Mouse (Mus musculus): Measurements from ENCODE around the gene A130010J15Rik. TPM values are rescaled to one million over a fixed set of nuclear protein-coding genes. Genes with fewer than 3 reads are reported as not detected.
A peak's percentile ranks its signal among the peaks of the same experiment; 100 is the strongest.

The A130010J15Rik gene
- polyA plus RNA-seq, 1 experiment from 2014 or later: 8.0 TPM

DNA sequence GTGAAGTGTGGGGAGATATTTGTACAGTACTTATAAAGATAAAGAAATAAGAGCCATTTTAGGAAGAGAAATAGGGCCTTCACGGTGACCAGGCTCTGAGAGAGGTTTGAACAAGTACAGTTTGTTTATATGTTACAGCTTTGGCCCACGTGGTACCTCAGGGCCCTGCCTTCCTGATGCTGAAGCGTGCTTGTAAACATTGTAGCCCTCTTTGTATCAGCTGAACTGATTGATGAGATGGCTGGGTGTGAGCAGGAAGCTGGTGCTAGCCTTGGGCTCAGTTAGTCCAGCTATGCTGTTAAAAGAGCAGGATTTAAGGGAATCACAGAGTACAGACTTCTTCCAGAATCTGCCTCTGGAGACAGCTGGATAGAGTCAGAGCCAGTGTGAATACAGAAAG lies 8.7 kb upstream of the A130010J15Rik start:
- Histone ChIP-seq H3K4me1 (replicated peaks; ENCODE audit: control insufficient read depth, insufficient read depth, low read length) (peaks cover 9% of the 10 kb centered on the region), H3K36me3 (ENCODE audit: control insufficient read depth, insufficient read depth) (peaks cover 26% of the 10 kb centered on the region), H3K27me3 (replicated peaks; ENCODE audit: control insufficient read depth, insufficient read depth, low read length) (no peaks in the 10 kb centered on the region), H3K9ac (ENCODE audit: low read depth, low read length) (no peak overlapping the region), H3K4me2 (replicated peaks; ENCODE audit: low read depth) (peak overlapping the region; percentile 70), H3K9me3 (ENCODE audit: control insufficient read depth) (no peaks in the 10 kb centered on the region), H3K27ac (ENCODE audit: low read depth, low read length) (0 out of 2 replicates have a peak overlapping the region, but pooled peaks have one; percentile 2), H3K4me3 (ENCODE audit: low read depth, low read length) (no peak overlapping the region)
- no peak for ATAC-seq
- WGBS: 11% methylated on average over 3 of the region's 3 CpGs
- TF ChIP-seq CTCF (IDR thresholded peaks at IDR 0.05; ENCODE audit: low read depth): no peak

DNA sequence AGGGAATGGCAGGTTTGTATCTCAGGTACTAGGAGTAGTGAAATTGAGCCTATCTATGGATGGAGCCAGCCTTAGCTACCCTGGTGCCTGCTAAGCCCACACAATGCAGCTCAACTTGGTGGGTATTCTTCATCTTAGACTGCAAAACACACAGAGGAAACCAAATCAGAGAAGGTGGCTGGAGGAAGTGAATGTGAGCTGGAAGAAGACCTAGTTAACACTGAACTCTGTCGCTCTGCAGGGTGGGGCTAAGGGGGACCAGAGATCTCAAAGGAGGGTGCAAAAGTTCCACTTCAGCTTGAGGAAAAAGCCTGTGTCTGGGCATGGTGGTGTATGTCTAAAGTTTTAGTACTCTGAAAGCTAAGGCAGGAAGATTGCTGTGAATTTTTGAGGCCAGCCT lies 8.2 kb upstream of the A130010J15Rik start:
- WGBS: 29% methylated on average over 1 of the region's 1 CpGs
- no peaks in the 10 kb centered on the region for H3K27me3 ChIP-seq (replicated peaks; ENCODE audit: control insufficient read depth, insufficient read depth, low read length)
- H3K4me3 ChIP-seq (ENCODE audit: low read depth, low read length): no peak overlapping the region
- H3K9ac ChIP-seq (ENCODE audit: low read depth, low read length): no peak overlapping the region
- H3K9me3 ChIP-seq (ENCODE audit: control insufficient read depth): no peaks in the 10 kb centered on the region
- no peak for TF ChIP-seq CTCF (IDR thresholded peaks at IDR 0.05; ENCODE audit: low read depth)
- H3K27ac ChIP-seq (ENCODE audit: low read depth, low read length): peak overlapping the region; percentile 2; the same call in 1 of the 2 replicates
- peaks cover 29% of the 10 kb centered on the region for H3K36me3 ChIP-seq (ENCODE audit: control insufficient read depth, insufficient read depth)
- H3K4me1 ChIP-seq (replicated peaks; ENCODE audit: control insufficient read depth, insufficient read depth, low read length): peaks cover 9% of the 10 kb centered on the region
- ATAC-seq: no peak
- peak overlapping the region; percentile 70 for H3K4me2 ChIP-seq (replicated peaks; ENCODE audit: low read depth)

DNA sequence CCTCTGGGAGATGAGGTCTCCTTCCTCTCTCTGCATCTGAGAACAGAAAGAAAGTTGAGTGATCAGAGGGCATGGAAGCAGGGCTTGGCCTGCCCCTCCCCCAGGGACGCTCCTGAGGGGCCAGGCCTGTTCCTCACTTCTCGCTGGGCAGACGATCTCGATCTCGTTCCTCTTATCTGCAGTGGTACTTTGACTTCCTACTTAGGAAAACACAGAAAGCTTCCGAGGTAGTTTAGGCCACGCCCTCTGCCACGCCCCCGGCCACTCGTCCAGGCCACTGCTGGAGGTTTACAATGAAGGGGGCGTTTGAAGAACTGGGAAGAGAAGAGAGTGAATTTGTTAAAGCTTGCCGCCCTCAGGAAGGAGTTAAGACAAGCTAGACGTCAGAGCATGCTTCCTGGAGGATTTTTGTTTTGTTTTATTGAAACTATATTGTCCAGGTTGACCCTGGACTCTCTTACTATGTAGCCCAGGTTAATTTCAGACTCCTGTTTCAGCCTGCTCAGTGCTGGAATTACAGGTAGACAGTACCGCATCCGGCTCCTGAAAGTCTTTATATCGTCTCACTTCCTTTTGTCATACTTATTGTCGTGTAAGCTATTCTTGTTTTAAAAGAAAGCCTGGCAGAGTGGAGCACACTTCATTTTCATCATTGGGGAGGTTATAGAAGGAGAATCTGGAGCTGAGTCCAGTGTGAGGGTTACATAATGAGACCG lies 7.4 kb upstream of the A130010J15Rik start:
- no peaks in the 10 kb centered on the region for H3K27me3 ChIP-seq (replicated peaks; ENCODE audit: control insufficient read depth, insufficient read depth, low read length)
- H3K4me2 ChIP-seq (replicated peaks; ENCODE audit: low read depth): peak overlapping the region; percentile 70
- 10% methylated on average over 18 of the region's 18 CpGs for WGBS
- no peaks in the 10 kb centered on the region for H3K9me3 ChIP-seq (ENCODE audit: control insufficient read depth)
- H3K27ac ChIP-seq (ENCODE audit: low read depth, low read length): no peak overlapping the region; the same call in 1 of the 2 replicates
- peaks cover 7% of the 10 kb centered on the region; the same call in 1 of the 2 replicates for H3K4me1 ChIP-seq (replicated peaks; ENCODE audit: control insufficient read depth, insufficient read depth, low read length)
- peak; percentile 83 for ATAC-seq
- no peak for TF ChIP-seq CTCF (IDR thresholded peaks at IDR 0.05; ENCODE audit: low read depth)
- no peak overlapping the region for H3K4me3 ChIP-seq (ENCODE audit: low read depth, low read length)
- H3K36me3 ChIP-seq (ENCODE audit: control insufficient read depth, insufficient read depth): peaks cover 35% of the 10 kb centered on the region
- no peak overlapping the region for H3K9ac ChIP-seq (ENCODE audit: low read depth, low read length)

DNA sequence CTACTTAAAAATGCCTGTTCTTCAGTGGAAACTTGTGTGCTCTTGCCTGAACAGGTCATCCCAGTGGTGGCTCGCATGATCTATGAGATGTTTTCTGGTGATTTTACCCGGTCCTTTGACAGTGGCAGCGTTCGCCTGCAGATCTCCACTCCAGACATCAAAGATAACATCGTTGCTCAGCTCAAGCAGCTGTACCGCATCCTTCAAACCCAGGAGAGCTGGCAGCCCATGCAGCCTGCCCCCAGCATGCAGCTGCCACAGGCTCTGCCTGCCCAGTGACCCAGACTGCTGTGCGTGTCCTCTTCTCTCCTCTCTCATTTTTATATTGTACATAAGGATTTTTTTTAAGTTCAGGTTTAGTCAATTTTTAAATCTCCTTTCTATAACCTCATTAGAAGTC lies 1.4 kb downstream of the A130010J15Rik start:
- Histone ChIP-seq H3K4me3 (ENCODE audit: low read depth, low read length) (no peak overlapping the region), H3K9me3 (ENCODE audit: control insufficient read depth) (no peaks in the 10 kb centered on the region), H3K4me1 (replicated peaks; ENCODE audit: control insufficient read depth, insufficient read depth, low read length) (peaks cover 3% of the 10 kb centered on the region; the same call in 1 of the 2 replicates), H3K27ac (ENCODE audit: low read depth, low read length) (no peak overlapping the region), H3K4me2 (replicated peaks; ENCODE audit: low read depth) (no peak overlapping the region), H3K27me3 (replicated peaks; ENCODE audit: control insufficient read depth, insufficient read depth, low read length) (no peaks in the 10 kb centered on the region), H3K36me3 (ENCODE audit: control insufficient read depth, insufficient read depth) (peaks cover 34% of the 10 kb centered on the region), H3K9ac (ENCODE audit: low read depth, low read length) (no peak overlapping the region)
- 72% methylated on average over 7 of the region's 7 CpGs for whole genome bisulfite sequencing
- no peak for TF ChIP-seq CTCF (IDR thresholded peaks at IDR 0.05; ENCODE audit: low read depth)
- no peak for ATAC-seq

DNA sequence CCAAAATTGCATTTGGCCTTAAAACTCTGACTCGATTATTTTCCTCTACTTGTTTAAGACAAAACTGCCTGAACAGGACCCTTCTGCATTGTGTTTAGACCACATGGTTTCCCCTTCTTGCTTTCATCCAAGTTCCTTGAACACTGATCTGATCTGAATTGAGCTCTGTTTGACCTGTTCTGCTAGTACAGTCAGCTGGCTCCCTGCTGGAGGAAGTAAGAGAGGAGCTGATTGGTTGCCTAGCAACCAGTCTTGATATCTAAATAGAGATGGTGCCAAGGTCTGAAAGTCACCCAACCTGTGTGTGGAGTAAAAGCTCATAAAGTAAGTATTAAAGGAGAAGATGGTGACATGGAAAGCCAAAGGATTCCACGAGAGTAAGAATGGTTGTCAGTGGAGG lies 2.0 kb downstream of the A130010J15Rik start:
- Histone ChIP-seq H3K27ac (ENCODE audit: low read depth, low read length) (peak overlapping the region; percentile 0; the same call in 1 of the 2 replicates), H3K9ac (ENCODE audit: low read depth, low read length) (no peak overlapping the region), H3K4me2 (replicated peaks; ENCODE audit: low read depth) (no peak overlapping the region), H3K9me3 (ENCODE audit: control insufficient read depth) (no peaks in the 10 kb centered on the region), H3K27me3 (replicated peaks; ENCODE audit: control insufficient read depth, insufficient read depth, low read length) (no peaks in the 10 kb centered on the region), H3K4me1 (replicated peaks; ENCODE audit: control insufficient read depth, insufficient read depth, low read length) (peaks cover 5% of the 10 kb centered on the region; the same call in 1 of the 2 replicates), H3K4me3 (ENCODE audit: low read depth, low read length) (no peak overlapping the region), H3K36me3 (ENCODE audit: control insufficient read depth, insufficient read depth) (peaks cover 29% of the 10 kb centered on the region)
- peak; percentile 65 for ATAC-seq
- no peak for TF ChIP-seq CTCF (IDR thresholded peaks at IDR 0.05; ENCODE audit: low read depth)
- WGBS: 32% methylated on average over 2 of the region's 2 CpGs

DNA sequence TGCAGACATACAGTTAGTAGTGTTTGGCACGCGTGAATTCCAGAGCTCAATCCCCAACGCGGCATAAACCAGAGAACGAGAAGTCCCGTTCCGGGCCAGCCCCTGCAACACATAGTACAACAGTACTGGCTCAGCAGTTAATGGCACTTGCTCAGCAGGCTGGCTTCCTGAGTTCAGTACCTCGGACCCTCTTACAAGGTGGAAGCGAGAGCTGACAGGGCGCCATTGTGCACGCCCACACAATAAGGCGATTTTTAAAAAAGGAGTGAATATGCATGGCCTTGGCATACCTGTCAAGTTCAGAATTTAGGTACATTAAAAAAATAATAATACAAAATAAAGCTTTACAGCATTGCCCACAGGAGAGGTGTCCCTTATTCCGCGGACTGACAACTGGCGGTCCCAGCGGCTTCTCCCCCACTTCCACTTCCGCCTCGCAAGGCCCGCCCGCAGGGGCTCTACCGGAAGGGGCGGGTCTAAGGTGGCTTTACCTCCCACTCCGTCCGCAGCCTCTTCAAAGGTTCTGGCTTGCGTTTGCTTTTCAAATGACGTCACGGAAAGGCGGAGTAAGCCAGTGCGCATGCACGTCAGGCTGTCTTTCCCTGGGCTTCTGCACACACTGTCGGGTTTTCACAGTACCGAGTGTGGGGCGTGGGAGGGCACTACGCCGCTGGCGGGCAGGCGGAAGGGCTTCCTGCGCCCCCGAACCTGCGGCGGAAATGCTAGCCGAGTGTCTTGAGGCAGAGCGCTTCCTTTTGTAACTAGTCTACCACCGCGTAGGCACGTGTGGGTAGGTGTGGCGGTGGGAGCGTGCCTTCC lies 5.4 kb downstream of the A130010J15Rik start:
- Histone ChIP-seq H3K4me2 (replicated peaks; ENCODE audit: low read depth) (peak overlapping the region; percentile 68), H3K4me3 (ENCODE audit: low read depth, low read length) (peak overlapping the region; percentile 71), H3K9ac (ENCODE audit: low read depth, low read length) (peak overlapping the region; percentile 45), H3K9me3 (ENCODE audit: control insufficient read depth) (no peaks in the 10 kb centered on the region), H3K4me1 (replicated peaks; ENCODE audit: control insufficient read depth, insufficient read depth, low read length) (peaks cover 9% of the 10 kb centered on the region; the same call in 1 of the 2 replicates), H3K36me3 (ENCODE audit: control insufficient read depth, insufficient read depth) (peaks cover 4% of the 10 kb centered on the region; the same call in 1 of the 2 replicates), H3K27me3 (replicated peaks; ENCODE audit: control insufficient read depth, insufficient read depth, low read length) (no peaks in the 10 kb centered on the region), H3K27ac (ENCODE audit: low read depth, low read length) (peak overlapping the region; percentile 54)
- peak; percentile 32 for TF ChIP-seq CTCF (IDR thresholded peaks at IDR 0.05; ENCODE audit: low read depth)
- under 1% methylated on average over 48 of the region's 48 CpGs for WGBS
- peak; percentile 95 for ATAC-seq

Measured in intestine, postnatal 0 days (tissue).